Mouse (Mus musculus): Measurements from ENCODE around the gene Gm17509.

- TF ChIP-seq POLR2A (IDR thresholded peaks at IDR 0.05; ENCODE audit: insufficient read depth, low read depth, low read length) (no peak), CTCF (IDR thresholded peaks at IDR 0.05) (no peak)
Observed at GRCm38 (mm10) chr13:117204685-117205084, 16.2 kb downstream of the Gm17509 start.
